Mouse (Mus musculus): ENCODE results near the gene Slc38a8.

DNA sequence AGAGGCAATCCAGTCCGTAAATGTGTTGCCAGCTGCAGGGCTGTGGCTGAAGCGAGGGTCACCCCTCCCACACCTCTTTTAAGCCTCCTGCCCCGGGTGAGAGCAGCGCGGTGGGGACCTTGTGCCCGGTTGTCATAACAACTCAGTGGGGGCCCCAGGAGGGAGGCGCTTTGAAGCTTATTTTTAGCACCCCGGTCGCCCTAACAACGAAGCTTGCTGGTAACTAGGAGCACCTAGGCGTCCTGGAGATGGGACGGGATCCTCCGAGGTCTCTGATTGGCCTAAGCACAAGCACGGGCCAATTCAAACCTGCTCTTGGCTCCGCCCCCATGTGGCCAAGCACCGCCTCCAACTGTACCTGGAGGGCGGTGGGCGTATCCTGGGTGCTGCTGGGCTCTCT, 35.4 kb downstream of the Slc38a8 start:
- no peak for TF ChIP-seq CTCF (IDR thresholded peaks at IDR 0.05; ENCODE audit: borderline replicate concordance, extremely low read depth, insufficient read depth, insufficient read length)
- TF ChIP-seq POLR2A (IDR thresholded peaks at IDR 0.05; ENCODE audit: borderline replicate concordance, extremely low read depth, insufficient read depth, insufficient read length, poor library complexity, severe bottlenecking) = no peak
